Mouse (Mus musculus) lung, postnatal 0 days (tissue): ENCODE results near the gene Mast1. TPM values are rescaled to one million over a fixed set of nuclear protein-coding genes. Genes with fewer than 3 reads are reported as not detected.
A peak's percentile ranks its signal among the peaks of the same experiment; 100 is the strongest.

Experiments used
- ATAC-seq: fragments of 200-750 bp; cut with Nextera tagmentation; 2 replicates; pipeline ENCODE4 v1.8.0; 2017; ENCODE audit warnings: moderate library complexity
- DNase-seq: peaks from one replicate; pipeline ENCODE4 v3.0.0-alpha.2; 2016; ENCODE audit warnings: low spot score
- H3K27ac ChIP-seq: fragments of 300-500 bp; sonication (generic); 2 replicates; pipeline ENCODE4 v1.5.1; 2014; ENCODE audit warnings: antibody characterized with exemption, mild to moderate bottlenecking, low read length, mixed read lengths
- H3K27me3 ChIP-seq: fragments of 300-500 bp; sonication (generic); replicated peaks from 2 replicates; pipeline ENCODE4 v1.6.1; 2014; ENCODE audit warnings: low read length, mixed read lengths; ENCODE audit not compliant: insufficient read depth
- H3K36me3 ChIP-seq: fragments of 300-500 bp; sonication (generic); 2 replicates; pipeline ENCODE4 v1.6.1; 2014; ENCODE audit warnings: low read length, mixed read lengths; ENCODE audit not compliant: insufficient read depth
- H3K4me1 ChIP-seq: fragments of 300-500 bp; sonication (generic); 2 replicates; pipeline ENCODE4 v1.6.1; 2014; ENCODE audit warnings: antibody characterized with exemption, low read depth, low read length, mixed read lengths; ENCODE audit not compliant: insufficient read depth
- H3K4me2 ChIP-seq: fragments of 300-500 bp; sonication (generic); replicated peaks from 2 replicates; pipeline ENCODE4 v1.6.1; 2014; ENCODE audit warnings: low read depth, mild to moderate bottlenecking, low read length, moderate library complexity, mixed read lengths
- H3K4me3 ChIP-seq: fragments of 300-500 bp; sonication (generic); 2 replicates; pipeline ENCODE4 v1.5.1; 2014; ENCODE audit warnings: low read depth, low read length
- H3K9ac ChIP-seq: fragments of 300-500 bp; sonication (generic); replicated peaks from 2 replicates; pipeline ENCODE4 v1.6.1; 2014; ENCODE audit warnings: low read depth, mild to moderate bottlenecking
- H3K9me3 ChIP-seq: fragments of 300-500 bp; sonication (generic); 2 replicates; pipeline ENCODE4 v1.6.1; 2016; ENCODE audit warnings: low read length, mixed read lengths
- CTCF ChIP-seq: IDR thresholded peaks from 2 replicates; pipeline ENCODE4 v1.5.1; 2016; ENCODE audit warnings: antibody characterized with exemption, mild to moderate bottlenecking
- EP300 ChIP-seq: IDR thresholded peaks from 2 replicates; pipeline ENCODE4 v1.6.1; 2016; ENCODE audit warnings: antibody characterized with exemption, mild to moderate bottlenecking, control low read depth
- WGBS: fragments of 180-500 bp; shearing (Covaris S2); extraction: QIAGEN DNeasy Blood & Tissue Kit; methylation state at CpG from one replicate; pipeline ENCODE4 v1.1.7; 2014; 5-methylcytosine and 5-hydroxymethylcytosine counted together
- polyA plus RNA-seq: library from polyadenylated mRNA; unstranded; fragments of >200 nt; fragmentation: Nextera tagmentation; extraction: Ambion mirVana; gene quantifications from 2 replicates; pipeline ENCODE4 v1.2.1, GENCODE M21; 2015

Gene Mast1
- polyA plus RNA-seq, 1 experiment from 2014 or later: 0.32 TPM

DNA sequence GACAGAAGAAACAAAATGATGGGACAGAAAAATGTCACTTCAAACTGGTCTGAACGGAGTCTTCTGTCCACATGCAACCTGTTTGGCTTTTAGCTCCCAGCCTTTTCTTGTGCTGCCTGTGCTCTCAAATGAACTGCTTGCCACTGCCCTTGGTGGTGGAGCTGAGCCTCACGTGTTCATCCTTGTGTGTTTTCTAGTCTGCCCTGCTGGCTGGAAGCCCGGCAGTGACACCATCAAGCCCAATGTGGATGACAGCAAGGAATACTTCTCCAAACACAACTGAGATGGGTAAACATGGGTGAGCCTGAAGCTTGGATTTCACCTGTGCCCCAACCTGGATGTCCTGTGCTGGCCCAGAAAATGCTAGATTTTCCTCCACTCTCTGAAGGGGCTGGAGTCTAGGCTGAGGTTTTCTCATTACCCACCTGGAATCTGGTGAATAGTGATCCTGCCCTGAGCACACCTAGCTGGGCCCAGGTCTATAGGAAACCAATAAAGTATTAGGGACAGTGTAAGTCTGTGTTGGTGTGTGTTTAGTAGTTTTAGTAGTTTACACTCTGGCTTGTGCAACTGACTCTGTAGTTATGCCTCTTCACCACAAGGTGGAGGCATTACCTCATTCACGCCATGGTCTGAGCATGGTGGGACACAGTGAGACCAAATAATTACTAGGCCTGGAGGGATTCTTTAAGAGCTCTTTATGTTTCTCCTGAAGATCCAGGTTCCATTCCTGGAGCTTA, 36.8 kb upstream of the Mast1 start:
- H3K9ac ChIP-seq: no peak overlapping the region
- no peak for ATAC-seq
- WGBS: 53% methylated on average over 4 of the region's 4 CpGs

DNA sequence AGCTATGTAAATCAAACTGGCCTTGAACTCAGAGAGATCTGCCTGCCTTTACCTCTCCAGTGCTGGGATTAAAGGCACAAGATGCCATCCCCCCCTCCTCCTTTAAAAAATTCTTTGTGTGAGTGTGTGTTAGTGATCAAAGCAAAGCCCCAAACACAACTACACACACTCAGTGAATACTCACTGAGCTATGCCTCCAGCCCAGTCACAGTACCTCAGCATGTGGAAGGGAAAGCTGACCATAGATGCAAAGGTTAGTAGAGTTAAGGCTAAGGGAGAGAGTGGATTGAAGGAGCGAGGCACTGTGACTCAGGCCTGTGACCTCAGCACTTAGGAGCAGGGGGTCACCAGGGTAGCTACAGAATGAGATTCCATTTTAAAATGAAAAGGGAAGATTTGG, 35.9 kb upstream of the Mast1 start:
- H3K9me3 ChIP-seq: no peaks in the 10 kb centered on the region
- WGBS: 83% methylated on average over 1 of the region's 1 CpGs
- no peak for DNase-seq
- ATAC-seq: no peak
- no peaks in the 10 kb centered on the region for H3K27me3 ChIP-seq
- no peak for TF ChIP-seq EP300
- TF ChIP-seq CTCF: no peak
- no peak overlapping the region for H3K27ac ChIP-seq
- H3K36me3 ChIP-seq: peaks cover 3% of the 10 kb centered on the region; the same call in 1 of the 2 replicates
- H3K4me3 ChIP-seq: no peak overlapping the region
- H3K4me2 ChIP-seq: no peak overlapping the region
- peaks cover 14% of the 10 kb centered on the region; the same call in 1 of the 2 replicates for H3K4me1 ChIP-seq
- no peak overlapping the region for H3K9ac ChIP-seq

More for the DNA sequence above, 36.8 kb upstream of the Mast1 start:
- DNase-seq: peak; percentile 91
- Histone ChIP-seq H3K4me2 (no peak overlapping the region), H3K27me3 (no peaks in the 10 kb centered on the region), H3K4me3 (no peak overlapping the region), H3K4me1 (peaks cover 12% of the 10 kb centered on the region; the same call in 1 of the 2 replicates), H3K36me3 (peaks cover 3% of the 10 kb centered on the region; the same call in 1 of the 2 replicates), H3K27ac (no peak overlapping the region), H3K9me3 (no peaks in the 10 kb centered on the region)
- TF ChIP-seq EP300: no peak
- peak; percentile 96 for TF ChIP-seq CTCF

DNA sequence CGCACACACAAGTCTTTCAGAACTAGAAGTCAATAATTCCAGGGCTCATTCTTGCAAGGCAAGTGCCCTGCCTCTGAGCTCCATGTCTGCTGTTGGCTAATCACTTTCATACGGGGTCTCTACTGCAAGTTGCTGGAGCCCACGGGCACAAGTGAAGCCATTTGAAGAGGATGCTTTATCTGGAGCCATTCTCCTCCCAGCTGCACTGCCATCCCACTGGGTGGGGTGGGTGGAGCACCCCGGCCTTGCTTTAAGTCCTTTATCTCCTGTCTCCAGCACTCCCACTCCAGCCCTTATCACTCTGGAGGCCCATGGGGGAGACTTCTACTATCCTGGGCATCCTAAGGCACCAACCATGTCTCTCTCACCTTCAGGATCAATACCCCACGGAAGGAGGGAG, 33.8 kb upstream of the Mast1 start:
- Histone ChIP-seq H3K4me3 (0 out of 2 replicates have a peak overlapping the region, but pooled peaks have one; percentile 51), H3K9me3 (no peaks in the 10 kb centered on the region), H3K9ac (no peak overlapping the region), H3K27me3 (no peaks in the 10 kb centered on the region), H3K4me1 (peaks cover 18% of the 10 kb centered on the region; the same call in 1 of the 2 replicates), H3K4me2 (peak overlapping the region; percentile 87; the same call in 1 of the 2 replicates), H3K27ac (no peak overlapping the region), H3K36me3 (peaks cover 3% of the 10 kb centered on the region; the same call in 1 of the 2 replicates)
- no peak for ATAC-seq
- DNase-seq: no peak
- WGBS: 61% methylated on average over 5 of the region's 5 CpGs
- TF ChIP-seq CTCF: no peak
- TF ChIP-seq EP300: no peak

GRCm38 (mm10) chr8:84970135-84970790, 33.1 kb upstream of the Mast1 start:
- no peak for TF ChIP-seq EP300
- H3K27ac ChIP-seq: peak overlapping the region; percentile 65; the same call in 1 of the 2 replicates
- ATAC-seq: no peak
- H3K4me3 ChIP-seq: peak overlapping the region; percentile 51
- H3K27me3 ChIP-seq: no peaks in the 10 kb centered on the region
- 5% methylated on average over 21 of the region's 21 CpGs for WGBS
- peaks cover 20% of the 10 kb centered on the region; the same call in 1 of the 2 replicates for H3K4me1 ChIP-seq
- no peak for DNase-seq
- peaks cover 3% of the 10 kb centered on the region; the same call in 1 of the 2 replicates for H3K36me3 ChIP-seq
- no peaks in the 10 kb centered on the region for H3K9me3 ChIP-seq
- peak overlapping the region; percentile 87 for H3K4me2 ChIP-seq
- peak overlapping the region; percentile 54 for H3K9ac ChIP-seq

- no peaks in the 10 kb centered on the region for H3K27me3 ChIP-seq
- H3K9me3 ChIP-seq: no peaks in the 10 kb centered on the region
- H3K27ac ChIP-seq: peak within 1 kb of the TSS; percentile 87
- WGBS: under 1% methylated on average over 49 of the region's 56 CpGs
- H3K4me1 ChIP-seq: peaks cover 24% of the 10 kb centered on the region; the same call in 1 of the 2 replicates
- peak within 1 kb of the TSS; percentile 54 for H3K9ac ChIP-seq
- H3K4me3 ChIP-seq: peak within 1 kb of the TSS; percentile 51
- TF ChIP-seq EP300: no peak
- no peak for TF ChIP-seq CTCF
- H3K36me3 ChIP-seq: peaks cover 3% of the 10 kb centered on the region; the same call in 1 of the 2 replicates
- peak within 1 kb of the TSS; percentile 87 for H3K4me2 ChIP-seq
- ATAC-seq (peak; percentile 70), DNase-seq (peak; percentile 84)
These were observed 32.3 kb upstream of the Mast1 start, which contains the start of the genes Gm49661, Prdx2 and Rnaseh2a for GRCm38 (mm10) chr8:84969241-84970134. Gene Gm49661 (minus strand): TSS chr8:84969433. Gene Prdx2 (plus strand): TSS chr8:84969587. Gene Rnaseh2a (minus strand): TSS chr8:84969767.
